Mouse (Mus musculus): ENCODE measurements around the gene Ssbp3. TPM values are rescaled to one million over a fixed set of nuclear protein-coding genes. Genes with fewer than 3 reads are reported as not detected.

Gene Ssbp3
- polyA plus RNA-seq (2016; fragmentation: Nextera tagmentation; extraction: Ambion mirVana): 98.6 and 118 TPM in 2 replicates

GRCm38 (mm10) chr4:106910201-106911172, at the start of gene Ssbp3:
Gene Ssbp3 (plus strand): TSS chr4:106910701.
- H3K27me3 ChIP-seq (replicated peaks): no peaks in the 10 kb centered on the region
- H3K4me2 ChIP-seq: peak within 1 kb of the TSS; percentile 99
- no peaks in the 10 kb centered on the region for H3K9me3 ChIP-seq (replicated peaks)
- peak; percentile 28 for ATAC-seq
- under 1% methylated on average over 48 of the region's 51 CpGs for WGBS (ENCODE audit: insufficient replicate concordance)
- peak within 1 kb of the TSS; percentile 100 for H3K9ac ChIP-seq
- peak within 1 kb of the TSS; percentile 99 for H3K4me3 ChIP-seq
- H3K4me1 ChIP-seq: peaks cover 66% of the 10 kb centered on the region
- peaks cover 27% of the 10 kb centered on the region for H3K36me3 ChIP-seq
- peak within 1 kb of the TSS; percentile 98 for H3K27ac ChIP-seq

- Histone ChIP-seq H3K4me3 (no peak overlapping the region), H3K27ac (peak overlapping the region; percentile 17; the same call in 1 of the 2 replicates), H3K9me3 (replicated peaks) (no peaks in the 10 kb centered on the region), H3K4me1 (peaks cover 42% of the 10 kb centered on the region), H3K4me2 (no peak overlapping the region), H3K9ac (no peak overlapping the region), H3K27me3 (replicated peaks) (peaks cover 5% of the 10 kb centered on the region), H3K36me3 (no peaks in the 10 kb centered on the region)
- no peak for ATAC-seq
- WGBS (ENCODE audit: insufficient replicate concordance): 38% methylated on average over 8 of the region's 8 CpGs
Observed at GRCm38 (mm10) chr4:106861871-106862270, 48.6 kb upstream of the Ssbp3 start.

GRCm38 (mm10) chr4:106862317-106862716, 48.2 kb upstream of the Ssbp3 start:
- peaks cover 8% of the 10 kb centered on the region; the same call in 1 of the 2 replicates for H3K27me3 ChIP-seq (replicated peaks)
- H3K9ac ChIP-seq: no peak overlapping the region
- H3K4me3 ChIP-seq: no peak overlapping the region
- H3K9me3 ChIP-seq (replicated peaks): no peaks in the 10 kb centered on the region
- 19% methylated on average over 7 of the region's 7 CpGs for WGBS (ENCODE audit: insufficient replicate concordance)
- peaks cover 47% of the 10 kb centered on the region for H3K4me1 ChIP-seq
- H3K4me2 ChIP-seq: no peak overlapping the region
- ATAC-seq: no peak
- H3K27ac ChIP-seq: peak overlapping the region; percentile 17; the same call in 1 of the 2 replicates
- H3K36me3 ChIP-seq: no peaks in the 10 kb centered on the region

GRCm38 (mm10) chr4:106862767-106863370, 47.6 kb upstream of the Ssbp3 start:
- H3K27me3 ChIP-seq (replicated peaks): peaks cover 8% of the 10 kb centered on the region; the same call in 1 of the 2 replicates
- H3K27ac ChIP-seq: peak overlapping the region; percentile 17; the same call in 1 of the 2 replicates
- H3K36me3 ChIP-seq: no peaks in the 10 kb centered on the region
- no peak overlapping the region for H3K4me2 ChIP-seq
- no peak overlapping the region for H3K4me3 ChIP-seq
- 41% methylated on average over 3 of the region's 3 CpGs for WGBS (ENCODE audit: insufficient replicate concordance)
- H3K9me3 ChIP-seq (replicated peaks): no peaks in the 10 kb centered on the region
- peaks cover 47% of the 10 kb centered on the region for H3K4me1 ChIP-seq
- no peak overlapping the region for H3K9ac ChIP-seq
- no peak for ATAC-seq

DNA sequence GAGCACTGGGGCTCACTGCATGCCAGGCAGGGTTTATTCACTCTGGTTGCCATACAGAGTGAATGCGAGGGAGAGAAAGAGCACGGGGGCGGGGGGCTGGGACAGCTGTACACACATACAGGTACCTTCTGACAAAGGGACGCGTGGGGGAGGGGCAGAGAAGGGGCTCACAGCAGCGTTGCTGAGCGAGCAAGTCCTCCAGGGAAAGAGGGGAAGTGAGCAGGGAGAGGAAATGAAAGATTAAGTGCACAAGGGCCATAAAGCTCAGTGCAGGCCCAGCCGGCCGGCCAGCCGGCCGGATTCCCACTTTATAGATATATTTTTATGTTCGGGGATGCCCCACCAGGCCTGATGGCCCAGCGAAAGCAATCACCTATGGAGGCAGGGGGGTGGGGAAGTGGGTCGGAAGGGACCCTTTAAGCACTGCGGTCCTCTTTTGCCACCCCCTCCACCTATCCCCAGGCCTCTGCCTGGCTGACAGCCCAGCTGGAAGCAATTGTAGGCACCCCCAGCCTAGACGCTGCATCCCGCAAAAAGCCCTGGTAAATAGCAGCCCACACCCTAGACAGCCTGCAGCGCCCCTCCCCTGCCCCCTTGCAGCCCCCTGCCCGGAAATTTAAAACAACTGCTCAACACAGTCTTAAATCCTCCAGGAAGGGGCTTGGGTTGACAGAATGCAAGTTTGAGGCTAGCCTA, 44.9 kb upstream of the Ssbp3 start:
- ATAC-seq: no peak
- 28% methylated on average over 19 of the region's 19 CpGs for WGBS (ENCODE audit: insufficient replicate concordance)
- Histone ChIP-seq H3K27ac (peak overlapping the region; percentile 29; the same call in 1 of the 2 replicates), H3K4me3 (no peak overlapping the region), H3K9me3 (replicated peaks) (no peaks in the 10 kb centered on the region), H3K27me3 (replicated peaks) (peaks cover 8% of the 10 kb centered on the region; the same call in 1 of the 2 replicates), H3K36me3 (no peaks in the 10 kb centered on the region), H3K4me2 (no peak overlapping the region; the same call in 1 of the 2 replicates), H3K9ac (no peak overlapping the region), H3K4me1 (peaks cover 59% of the 10 kb centered on the region)

GRCm38 (mm10) chr4:106866381-106866780, 44.1 kb upstream of the Ssbp3 start:
- peaks cover 66% of the 10 kb centered on the region for H3K4me1 ChIP-seq
- WGBS (ENCODE audit: insufficient replicate concordance): 70% methylated on average over 5 of the region's 5 CpGs
- H3K4me3 ChIP-seq: no peak overlapping the region
- H3K9ac ChIP-seq: no peak overlapping the region
- H3K9me3 ChIP-seq (replicated peaks): no peaks in the 10 kb centered on the region
- no peaks in the 10 kb centered on the region for H3K36me3 ChIP-seq
- peaks cover 7% of the 10 kb centered on the region; the same call in 1 of the 2 replicates for H3K27me3 ChIP-seq (replicated peaks)
- no peak for ATAC-seq
- no peak overlapping the region for H3K4me2 ChIP-seq
- H3K27ac ChIP-seq: no peak overlapping the region

DNA sequence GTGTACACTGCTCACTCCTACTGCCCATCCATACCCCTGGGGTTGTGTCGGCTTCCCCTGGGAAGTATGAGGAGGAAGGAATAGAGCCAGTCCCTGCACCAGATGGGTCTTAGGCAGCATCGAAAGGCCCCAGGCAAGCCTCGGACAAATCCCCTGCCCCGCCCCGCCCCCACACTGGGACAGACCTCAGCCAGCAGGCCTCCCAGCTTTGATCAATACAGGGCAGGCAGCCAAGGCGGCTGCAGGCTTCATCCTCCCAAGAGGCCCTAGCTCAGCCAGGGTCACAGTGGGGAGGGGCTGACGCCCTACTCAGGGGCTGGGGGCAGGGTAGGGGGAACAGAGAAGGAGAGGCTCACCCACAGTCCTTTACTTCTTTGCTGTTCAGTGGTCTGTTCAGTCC, 43.7 kb upstream of the Ssbp3 start:
- peaks cover 63% of the 10 kb centered on the region for H3K4me1 ChIP-seq
- H3K4me2 ChIP-seq: no peak overlapping the region
- no peaks in the 10 kb centered on the region for H3K36me3 ChIP-seq
- H3K9me3 ChIP-seq (replicated peaks): no peaks in the 10 kb centered on the region
- H3K27ac ChIP-seq: peak overlapping the region; percentile 24; the same call in 1 of the 2 replicates
- no peak overlapping the region for H3K4me3 ChIP-seq
- 46% methylated on average over 7 of the region's 7 CpGs for WGBS (ENCODE audit: insufficient replicate concordance)
- H3K9ac ChIP-seq: no peak overlapping the region
- H3K27me3 ChIP-seq (replicated peaks): peaks cover 3% of the 10 kb centered on the region; the same call in 1 of the 2 replicates
- no peak for ATAC-seq

- no peak for ATAC-seq
- H3K36me3 ChIP-seq: no peaks in the 10 kb centered on the region
- 0 out of 2 replicates have a peak, but pooled peaks cover 3% of the 10 kb centered on the region for H3K27me3 ChIP-seq (replicated peaks)
- no peaks in the 10 kb centered on the region for H3K9me3 ChIP-seq (replicated peaks)
- H3K27ac ChIP-seq: peak overlapping the region; percentile 36
- WGBS (ENCODE audit: insufficient replicate concordance): 50% methylated on average over 12 of the region's 12 CpGs
- H3K9ac ChIP-seq: no peak overlapping the region
- H3K4me1 ChIP-seq: peaks cover 55% of the 10 kb centered on the region
- H3K4me3 ChIP-seq: no peak overlapping the region
- H3K4me2 ChIP-seq: no peak overlapping the region
Observed at GRCm38 (mm10) chr4:106868737-106869438, 41.6 kb upstream of the Ssbp3 start.

DNA sequence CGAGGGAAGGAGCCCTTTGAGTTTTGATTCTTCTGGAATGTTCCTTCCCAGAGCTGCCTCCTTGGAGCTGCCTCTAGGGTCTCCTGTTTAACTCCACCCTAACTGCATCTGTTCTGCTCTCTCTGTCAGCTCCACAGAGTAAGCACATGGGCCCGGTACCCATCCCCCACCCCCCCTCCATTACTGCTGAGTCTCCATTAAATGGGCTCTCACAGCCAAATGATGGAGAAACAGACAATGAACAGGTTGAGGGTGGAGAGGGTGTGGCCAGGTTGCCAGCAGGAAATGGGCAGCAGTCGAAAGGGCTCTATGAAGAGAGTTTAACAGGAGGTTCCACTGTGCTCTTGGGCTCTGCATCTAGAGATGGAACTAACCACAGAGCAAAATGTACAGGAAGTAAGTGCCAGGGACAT, 41.0 kb upstream of the Ssbp3 start:
- peaks cover 55% of the 10 kb centered on the region for H3K4me1 ChIP-seq
- no peaks in the 10 kb centered on the region for H3K36me3 ChIP-seq
- H3K9me3 ChIP-seq (replicated peaks): no peaks in the 10 kb centered on the region
- 0 out of 2 replicates have a peak, but pooled peaks cover 3% of the 10 kb centered on the region for H3K27me3 ChIP-seq (replicated peaks)
- no peak for ATAC-seq
- H3K27ac ChIP-seq: peak overlapping the region; percentile 49; the same call in 1 of the 2 replicates
- no peak overlapping the region for H3K4me2 ChIP-seq
- H3K4me3 ChIP-seq: no peak overlapping the region
- H3K9ac ChIP-seq: no peak overlapping the region
- 28% methylated on average over 3 of the region's 3 CpGs for WGBS (ENCODE audit: insufficient replicate concordance)

GRCm38 (mm10) chr4:106870556-106870955, 39.9 kb upstream of the Ssbp3 start:
- WGBS (ENCODE audit: insufficient replicate concordance): 17% methylated on average over 2 of the region's 2 CpGs
- 0 out of 2 replicates have a peak, but pooled peaks cover 3% of the 10 kb centered on the region for H3K27me3 ChIP-seq (replicated peaks)
- H3K27ac ChIP-seq: no peak overlapping the region
- no peaks in the 10 kb centered on the region for H3K36me3 ChIP-seq
- H3K4me2 ChIP-seq: peak overlapping the region; percentile 44
- peaks cover 45% of the 10 kb centered on the region for H3K4me1 ChIP-seq
- no peak overlapping the region for H3K9ac ChIP-seq
- ATAC-seq: peak; percentile 94
- no peaks in the 10 kb centered on the region for H3K9me3 ChIP-seq (replicated peaks)
- H3K4me3 ChIP-seq: no peak overlapping the region

DNA sequence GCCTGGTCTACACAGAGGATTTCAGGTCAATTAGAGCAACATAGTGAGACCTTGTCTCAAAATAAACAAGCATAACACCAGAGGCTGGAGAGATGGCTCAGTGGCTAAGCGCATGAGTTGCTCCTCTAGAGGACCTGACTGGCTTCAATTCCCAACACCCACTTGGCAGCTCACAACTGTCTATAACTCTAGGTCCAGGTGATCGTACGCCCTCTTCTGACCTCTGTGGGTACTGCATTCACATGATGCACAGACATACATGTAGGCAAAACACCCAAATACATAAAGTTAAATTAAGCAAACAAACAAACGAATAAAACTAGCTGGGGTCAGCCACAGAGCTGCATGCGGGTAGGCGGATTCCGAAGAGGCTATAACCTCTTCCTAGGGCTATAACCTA, 36.0 kb upstream of the Ssbp3 start:
- ATAC-seq: no peak
- H3K27ac ChIP-seq: no peak overlapping the region
- H3K9me3 ChIP-seq (replicated peaks): no peaks in the 10 kb centered on the region
- H3K9ac ChIP-seq: no peak overlapping the region
- peaks cover 18% of the 10 kb centered on the region for H3K4me1 ChIP-seq
- no peak overlapping the region for H3K4me3 ChIP-seq
- no peak overlapping the region for H3K4me2 ChIP-seq
- no peaks in the 10 kb centered on the region for H3K27me3 ChIP-seq (replicated peaks)
- H3K36me3 ChIP-seq: no peaks in the 10 kb centered on the region
- WGBS (ENCODE audit: insufficient replicate concordance): 77% methylated on average over 7 of the region's 7 CpGs
